Comparison of ENCODE assay signal across 8 mouse cellular contexts in the genomic region with DNA sequence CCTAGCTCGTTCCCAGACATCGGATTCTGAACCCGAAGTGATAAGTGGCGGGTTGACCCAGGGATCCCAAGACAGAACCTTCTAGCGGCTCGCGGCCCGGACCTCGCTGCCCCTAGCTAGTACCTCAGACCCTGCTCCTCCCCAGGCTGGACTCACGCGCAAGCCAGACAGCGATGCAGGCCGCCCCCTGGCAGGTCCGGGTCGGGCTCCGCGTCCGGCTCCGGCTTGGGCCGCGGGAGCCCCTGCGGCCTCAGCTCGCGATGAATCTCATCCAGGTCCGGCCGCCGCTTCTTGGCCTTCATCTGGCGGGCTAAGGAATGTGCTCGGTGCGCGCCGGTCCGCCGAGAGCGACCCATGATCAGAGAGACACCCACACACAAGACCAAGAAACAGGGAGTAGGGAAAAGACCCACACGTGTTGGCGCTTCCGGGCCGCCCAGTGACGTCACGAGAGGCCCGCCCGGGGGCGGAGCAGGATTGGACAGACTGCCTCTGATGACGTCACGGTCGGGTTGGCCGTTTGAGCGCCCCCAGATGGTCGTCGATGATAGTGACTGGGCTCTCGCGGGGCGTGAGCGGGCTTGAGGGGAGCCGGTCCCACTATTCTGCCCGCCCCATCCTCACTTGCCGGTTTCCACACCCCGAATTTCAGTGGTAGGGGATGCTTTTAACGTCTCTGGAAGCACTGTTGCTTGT. TPM values are rescaled to one million over a fixed set of nuclear protein-coding genes. Genes with fewer than 3 reads are reported as not detected.
DNase-seq lines count a peak whose midpoint lies in the region; ATAC-seq lines count a peak whose summit lies in the region.

A gene (minus strand): TSS at position 445 of the 696 bp plus-strand sequence.

- no peaks in the 10 kb centered on the region for H3K9me3 ChIP-seq in hindbrain, embryonic 12.5 days (replicated peaks)

- peak within 1 kb of the TSS; percentile 87 for H3K4me3 ChIP-seq in hindbrain, embryonic 12.5 days

- peak; percentile 81 for ATAC-seq in hindbrain, embryonic 12.5 days (ENCODE audit: low FRiP score)

- peaks cover 26% of the 10 kb centered on the region for H3K4me1 ChIP-seq in hindbrain, embryonic 12.5 days

- under 1% methylated on average over 60 of the region's 60 CpGs for WGBS in hindbrain, embryonic 12.5 days

- DNase-seq in Muller cell, postnatal 12 days (ENCODE audit: inconsistent ontology term): peak; percentile 97
- peak; percentile 92 for DNase-seq in cerebellum, adult 9-11 months
- peak; percentile 90 to 97 for DNase-seq in frontal cortex, adult 2 months (ENCODE audit: extremely low spot score in 1 of 2, low spot score in 1 of 2)
- peak; percentile 95 to 96 for DNase-seq in layer of hippocampus, postnatal 14 days (ENCODE audit: low spot score in 2 of 2)
- DNase-seq in lung, postnatal 14 days: peak; percentile 98
- DNase-seq in retina, adult 2 months (ENCODE audit: low read depth, low spot score): peak; percentile 72
- peak; percentile 95 to 97 for DNase-seq in thymus, postnatal 36 days

- H3K27me3 ChIP-seq in hindbrain, embryonic 12.5 days: peaks cover 43% of the 10 kb centered on the region

- no peaks in the 10 kb centered on the region for H3K36me3 ChIP-seq in hindbrain, embryonic 12.5 days

- no peak within 1 kb of the TSS for H3K27ac ChIP-seq in hindbrain, embryonic 12.5 days

- H3K4me2 ChIP-seq in hindbrain, embryonic 12.5 days (replicated peaks): peak within 1 kb of the TSS; percentile 96

- peak within 1 kb of the TSS; percentile 83 for H3K9ac ChIP-seq in hindbrain, embryonic 12.5 days

RNA-seq across cellular contexts. Expression of the gene that starts here (rescaled TPM):
- polyA plus RNA-seq in frontal cortex, adult 2 months (2012; rRNA removed): 10.0 and 11.3 TPM in 2 replicates
- polyA plus RNA-seq in hindbrain, embryonic 12.5 days (2016; fragmentation: Nextera tagmentation; extraction: Ambion mirVana): 18.3 TPM in 2 replicates
- total RNA-seq in layer of hippocampus, postnatal 14 days (2021): 10 to 100 TPM; 10.6 to 11.8 TPM
